Mouse (Mus musculus) kidney, embryonic 16.5 days (tissue): Measurements from ENCODE around the gene Atg2b. TPM values are rescaled to one million over a fixed set of nuclear protein-coding genes. Genes with fewer than 3 reads are reported as not detected.

Source experiments
- ATAC-seq: fragments of 200-750 bp; cut with Nextera tagmentation; 2 replicates; pipeline ENCODE4 v1.8.0; 2017; ENCODE audit warnings: moderate TSS enrichment; ENCODE audit not compliant: low FRiP score, low TSS enrichment
- H3K27ac ChIP-seq: fragments of 300-500 bp; sonication (generic); 2 replicates; pipeline ENCODE4 v1.5.1; 2014; ENCODE audit warnings: low read length
- H3K27me3 ChIP-seq: fragments of 300-500 bp; sonication (generic); 2 replicates; pipeline ENCODE4 v1.6.1; 2014; ENCODE audit warnings: low read length, control low read depth, mixed read lengths; ENCODE audit not compliant: insufficient read depth
- H3K36me3 ChIP-seq: fragments of 300-500 bp; sonication (generic); 2 replicates; pipeline ENCODE4 v1.6.1; 2014; ENCODE audit warnings: low read length, control low read depth, mixed read lengths; ENCODE audit not compliant: insufficient read depth
- H3K4me1 ChIP-seq: fragments of 300-500 bp; sonication (generic); 2 replicates; pipeline ENCODE4 v1.6.1; 2014; ENCODE audit warnings: low read length, control low read depth, mixed read lengths; ENCODE audit not compliant: insufficient read depth
- H3K4me2 ChIP-seq: fragments of 300-500 bp; sonication (generic); replicated peaks from 2 replicates; pipeline ENCODE4 v1.6.1; 2014; ENCODE audit warnings: low read depth, low read length
- H3K4me3 ChIP-seq: fragments of 300-500 bp; sonication (generic); 2 replicates; pipeline ENCODE4 v1.5.1; 2014; ENCODE audit warnings: mild to moderate bottlenecking, low read length
- H3K9ac ChIP-seq: fragments of 300-500 bp; sonication (generic); replicated peaks from 2 replicates; pipeline ENCODE4 v1.6.1; 2014; ENCODE audit warnings: low read length
- H3K9me3 ChIP-seq: fragments of 300-500 bp; sonication (generic); 2 replicates; pipeline ENCODE4 v1.6.1; 2016; ENCODE audit warnings: low read length, control low read depth
- WGBS: fragments of 180-500 bp; shearing (Covaris S2); extraction: QIAGEN DNeasy Blood & Tissue Kit; methylation state at CpG from one replicate; pipeline ENCODE4 v1.1.7; 2014; 5-methylcytosine and 5-hydroxymethylcytosine counted together
- polyA plus RNA-seq: library from polyadenylated mRNA; unstranded; fragments of >200 nt; fragmentation: Nextera tagmentation; extraction: Ambion mirVana; gene quantifications from 2 replicates; pipeline ENCODE4 v1.2.1, GENCODE M21; 2015

The Atg2b gene
- polyA plus RNA-seq, 1 experiment from 2014 or later = 12.3 TPM

GRCm38 (mm10) chr12:105686791-105687190 is 1.8 kb upstream of the Atg2b start:
- Histone ChIP-seq H3K27me3 (no peaks in the 10 kb centered on the region), H3K9ac (no peak overlapping the region), H3K36me3 (peaks cover 11% of the 10 kb centered on the region; the same call in 1 of the 2 replicates), H3K9me3 (no peaks in the 10 kb centered on the region), H3K27ac (no peak overlapping the region), H3K4me3 (no peak overlapping the region), H3K4me1 (peaks cover 23% of the 10 kb centered on the region), H3K4me2 (no peak overlapping the region)
- no peak for ATAC-seq
- 86% methylated on average over 3 of the region's 3 CpGs for WGBS

GRCm38 (mm10) chr12:105683933-105684901 is 794 bp downstream of the Atg2b start, which contains the start of gene Gskip:
Gskip (plus strand) TSS chr12:105684829.
- peak; percentile 54 for ATAC-seq
- H3K4me3 ChIP-seq = peak within 1 kb of the TSS; percentile 79
- peaks cover 23% of the 10 kb centered on the region for H3K4me1 ChIP-seq
- 0 out of 2 replicates have a peak, but pooled peaks cover 2% of the 10 kb centered on the region for H3K36me3 ChIP-seq
- peak within 1 kb of the TSS; percentile 89 for H3K9ac ChIP-seq
- peak within 1 kb of the TSS; percentile 90 for H3K27ac ChIP-seq
- no peaks in the 10 kb centered on the region for H3K27me3 ChIP-seq
- peak within 1 kb of the TSS; percentile 93 for H3K4me2 ChIP-seq
- no peaks in the 10 kb centered on the region for H3K9me3 ChIP-seq
- under 1% methylated on average over 41 of the region's 41 CpGs for whole genome bisulfite sequencing

GRCm38 (mm10) chr12:105678762-105679161 is 6.2 kb downstream of the Atg2b start:
- H3K36me3 ChIP-seq = peaks cover 17% of the 10 kb centered on the region
- H3K27ac ChIP-seq = no peak overlapping the region
- ATAC-seq = no peak
- H3K9ac ChIP-seq = no peak overlapping the region
- no peaks in the 10 kb centered on the region for H3K9me3 ChIP-seq
- H3K4me2 ChIP-seq = no peak overlapping the region
- WGBS = 82% methylated on average over 3 of the region's 3 CpGs
- H3K4me1 ChIP-seq = peaks cover 10% of the 10 kb centered on the region
- H3K4me3 ChIP-seq = no peak overlapping the region
- no peaks in the 10 kb centered on the region for H3K27me3 ChIP-seq

- no peak for ATAC-seq
- Histone ChIP-seq H3K27ac (no peak overlapping the region), H3K4me3 (no peak overlapping the region), H3K27me3 (no peaks in the 10 kb centered on the region), H3K9ac (no peak overlapping the region), H3K4me2 (no peak overlapping the region), H3K36me3 (peaks cover 23% of the 10 kb centered on the region), H3K9me3 (peaks cover 5% of the 10 kb centered on the region; the same call in 1 of the 2 replicates), H3K4me1 (peaks cover 5% of the 10 kb centered on the region)
- WGBS = 90% methylated on average over 7 of the region's 7 CpGs
Measured at GRCm38 (mm10) chr12:105678211-105678610, 6.8 kb downstream of the Atg2b start.

GRCm38 (mm10) chr12:105676274-105676673 is 8.7 kb downstream of the Atg2b start:
- H3K36me3 ChIP-seq = peaks cover 23% of the 10 kb centered on the region
- H3K9ac ChIP-seq = no peak overlapping the region
- no peaks in the 10 kb centered on the region for H3K27me3 ChIP-seq
- H3K4me2 ChIP-seq = no peak overlapping the region
- no peak for ATAC-seq
- WGBS = 95% methylated on average over 8 of the region's 8 CpGs
- H3K27ac ChIP-seq = no peak overlapping the region
- H3K4me1 ChIP-seq = no peaks in the 10 kb centered on the region
- H3K4me3 ChIP-seq = no peak overlapping the region
- peaks cover 5% of the 10 kb centered on the region; the same call in 1 of the 2 replicates for H3K9me3 ChIP-seq

GRCm38 (mm10) chr12:105655850-105656249 is 29.2 kb downstream of the Atg2b start:
- no peaks in the 10 kb centered on the region for H3K9me3 ChIP-seq
- ATAC-seq = no peak
- 92% methylated on average over 7 of the region's 7 CpGs for WGBS

GRCm38 (mm10) chr12:105642770-105643321 is 42.2 kb downstream of the Atg2b start:
- Histone ChIP-seq H3K4me3 (no peak overlapping the region), H3K9me3 (no peaks in the 10 kb centered on the region), H3K36me3 (peaks cover 81% of the 10 kb centered on the region), H3K4me2 (no peak overlapping the region), H3K4me1 (no peaks in the 10 kb centered on the region), H3K27ac (no peak overlapping the region), H3K9ac (no peak overlapping the region), H3K27me3 (no peaks in the 10 kb centered on the region)
- no peak for ATAC-seq
- WGBS = 94% methylated on average over 11 of the region's 11 CpGs

More at GRCm38 (mm10) chr12:105655850-105656249, 29.2 kb downstream of the Atg2b start:
- Histone ChIP-seq H3K27ac (no peak overlapping the region), H3K36me3 (peaks cover 55% of the 10 kb centered on the region), H3K4me3 (no peak overlapping the region), H3K4me1 (no peaks in the 10 kb centered on the region), H3K9ac (no peak overlapping the region), H3K27me3 (no peaks in the 10 kb centered on the region), H3K4me2 (no peak overlapping the region)

GRCm38 (mm10) chr12:105637554-105637953 is 47.5 kb downstream of the Atg2b start:
- WGBS = 78% methylated on average over 4 of the region's 4 CpGs
- Histone ChIP-seq H3K4me3 (no peak overlapping the region), H3K9ac (no peak overlapping the region), H3K4me2 (no peak overlapping the region), H3K4me1 (no peaks in the 10 kb centered on the region), H3K27me3 (no peaks in the 10 kb centered on the region), H3K9me3 (no peaks in the 10 kb centered on the region), H3K36me3 (peaks cover 83% of the 10 kb centered on the region), H3K27ac (no peak overlapping the region)
- ATAC-seq = no peak

- Histone ChIP-seq H3K4me1 (no peaks in the 10 kb centered on the region), H3K36me3 (peaks cover 76% of the 10 kb centered on the region), H3K9me3 (no peaks in the 10 kb centered on the region), H3K4me3 (no peak overlapping the region), H3K27me3 (no peaks in the 10 kb centered on the region), H3K4me2 (no peak overlapping the region), H3K9ac (no peak overlapping the region), H3K27ac (no peak overlapping the region)
- WGBS = 91% methylated on average over 9 of the region's 9 CpGs
- ATAC-seq = no peak
Measured at GRCm38 (mm10) chr12:105636551-105636950, 48.5 kb downstream of the Atg2b start.
